Mouse (Mus musculus) kidney, postnatal 0 days (tissue): ENCODE data around the gene Spem1. TPM values are rescaled to one million over a fixed set of nuclear protein-coding genes. Genes with fewer than 3 reads are reported as not detected.
"Not testable (repeated sequence)": the region's sequence is repeated elsewhere in the genome, so short reads cannot be mapped to it uniquely, and the experiment has no call there.

Experiments
- ATAC-seq: fragments of 200-750 bp; cut with Nextera tagmentation; replicated peaks from 2 replicates; pipeline ENCODE4 v1.8.0; 2017; ENCODE audit warnings: low read depth, moderate number of reproducible peaks, moderate TSS enrichment, moderate library complexity; ENCODE audit not compliant: low FRiP score
- DNase-seq: peaks from one replicate; pipeline ENCODE4 v3.0.0-alpha.2; 2016; ENCODE audit warnings: low spot score
- H3K27ac ChIP-seq: fragments of 300-500 bp; sonication (generic); 2 replicates; pipeline ENCODE4 v1.5.1; 2014; ENCODE audit warnings: mild to moderate bottlenecking
- H3K27me3 ChIP-seq: fragments of 300-500 bp; sonication (generic); 2 replicates; pipeline ENCODE4 v1.6.1; 2014; ENCODE audit warnings: low read length, mixed read lengths; ENCODE audit not compliant: insufficient read depth
- H3K36me3 ChIP-seq: fragments of 300-500 bp; sonication (generic); 2 replicates; pipeline ENCODE4 v1.6.1; 2014; ENCODE audit warnings: low read length, mixed read lengths; ENCODE audit not compliant: insufficient read depth
- H3K4me1 ChIP-seq: fragments of 300-500 bp; sonication (generic); replicated peaks from 2 replicates; pipeline ENCODE4 v1.6.1; 2014; ENCODE audit warnings: antibody characterized with exemption, low read length, mixed read lengths; ENCODE audit not compliant: insufficient read depth
- H3K4me2 ChIP-seq: fragments of 300-500 bp; sonication (generic); 2 replicates; pipeline ENCODE4 v1.6.1; 2014; ENCODE audit warnings: mild to moderate bottlenecking, low read length, moderate library complexity, mixed read lengths
- H3K4me3 ChIP-seq: fragments of 300-500 bp; sonication (generic); replicated peaks from 2 replicates; pipeline ENCODE4 v1.5.1; 2014; ENCODE audit warnings: low read depth, low read length
- H3K9ac ChIP-seq: fragments of 300-500 bp; sonication (generic); 2 replicates; pipeline ENCODE4 v1.6.1; 2014; ENCODE audit warnings: low read depth, low read length
- H3K9me3 ChIP-seq: fragments of 300-500 bp; sonication (generic); replicated peaks from 2 replicates; pipeline ENCODE4 v1.6.1; 2016; ENCODE audit warnings: low read length, inconsistent platforms, mixed read lengths
- CTCF ChIP-seq: IDR thresholded peaks from 2 replicates; pipeline ENCODE4 v1.5.1; 2016; ENCODE audit warnings: antibody characterized with exemption, low read depth, mild to moderate bottlenecking, moderate library complexity
- WGBS: fragments of 180-500 bp; shearing (Covaris S2); extraction: QIAGEN DNeasy Blood & Tissue Kit; methylation state at CpG from one replicate; pipeline ENCODE4 v1.1.7; 2014; 5-methylcytosine and 5-hydroxymethylcytosine counted together
- polyA plus RNA-seq: library from polyadenylated mRNA; unstranded; fragments of >200 nt; fragmentation: Nextera tagmentation; extraction: Ambion mirVana; gene quantifications from 2 replicates; pipeline ENCODE4 v1.2.1, GENCODE M21; 2015

Spem1 gene
- polyA plus RNA-seq: not detected in 2 replicates

- no peak within 1 kb of the TSS for H3K9ac ChIP-seq
- ATAC-seq (no peak), DNase-seq (no peak)
- WGBS: 87% methylated on average over 3 of the region's 3 CpGs
- H3K4me2 ChIP-seq: no peak within 1 kb of the TSS
- H3K36me3 ChIP-seq: peaks cover 18% of the 10 kb centered on the region
- no peak for TF ChIP-seq CTCF
- H3K4me1 ChIP-seq: no peaks in the 10 kb centered on the region
- no peaks in the 10 kb centered on the region for H3K9me3 ChIP-seq
- H3K27ac ChIP-seq: no peak within 1 kb of the TSS
- H3K27me3 ChIP-seq: no peaks in the 10 kb centered on the region
- no peak within 1 kb of the TSS for H3K4me3 ChIP-seq
Measured at GRCm38 (mm10) chr11:69822080-69822479, at the start of gene Spem1. TSS of gene Spem1 (minus strand) at chr11:69822180.

- TF ChIP-seq CTCF: no peak
- Histone ChIP-seq H3K27me3 (no peaks in the 10 kb centered on the region), H3K36me3 (no peaks in the 10 kb centered on the region), H3K4me3 (no peak overlapping the region), H3K27ac (no peak overlapping the region), H3K4me1 (no peaks in the 10 kb centered on the region), H3K9me3 (no peaks in the 10 kb centered on the region), H3K4me2 (no peak overlapping the region), H3K9ac (no peak overlapping the region)
- WGBS: 91% methylated on average over 2 of the region's 2 CpGs
- DNase-seq (no peak), ATAC-seq (no peak)
Measured at GRCm38 (mm10) chr11:69870289-69871069, 48.5 kb upstream of the Spem1 start.

GRCm38 (mm10) chr11:69867335-69867734 is 45.4 kb upstream of the Spem1 start:
- Histone ChIP-seq H3K27ac (no peak overlapping the region), H3K9me3 (no peaks in the 10 kb centered on the region), H3K27me3 (no peaks in the 10 kb centered on the region), H3K9ac (no peak overlapping the region), H3K4me1 (no peaks in the 10 kb centered on the region), H3K4me2 (no peak overlapping the region), H3K36me3 (no peaks in the 10 kb centered on the region), H3K4me3 (no peak overlapping the region)
- WGBS: 75% methylated on average over 9 of the region's 9 CpGs
- TF ChIP-seq CTCF: no peak
- DNase-seq (no peak), ATAC-seq (no peak)

GRCm38 (mm10) chr11:69865561-69865960 is 43.6 kb upstream of the Spem1 start:
- WGBS: 79% methylated on average over 9 of the region's 9 CpGs
- ATAC-seq: no peak
- Histone ChIP-seq H3K27ac (no peak overlapping the region), H3K9ac (no peak overlapping the region), H3K36me3 (no peaks in the 10 kb centered on the region), H3K4me3 (no peak overlapping the region), H3K4me2 (no peak overlapping the region), H3K9me3 (no peaks in the 10 kb centered on the region), H3K27me3 (no peaks in the 10 kb centered on the region), H3K4me1 (no peaks in the 10 kb centered on the region)
- no peak for TF ChIP-seq CTCF
- no peak for DNase-seq

GRCm38 (mm10) chr11:69864138-69864860 is 42.3 kb upstream of the Spem1 start:
- Histone ChIP-seq H3K4me2 (no peak overlapping the region), H3K4me1 (no peaks in the 10 kb centered on the region), H3K9me3 (no peaks in the 10 kb centered on the region), H3K27me3 (no peaks in the 10 kb centered on the region), H3K36me3 (no peaks in the 10 kb centered on the region), H3K4me3 (no peak overlapping the region), H3K27ac (no peak overlapping the region), H3K9ac (no peak overlapping the region)
- no peak for ATAC-seq
- TF ChIP-seq CTCF: no peak
- 44% methylated on average over 8 of the region's 8 CpGs for WGBS
- DNase-seq: no peak

- H3K4me3 ChIP-seq, H3K27ac ChIP-seq, H3K4me2 ChIP-seq, H3K9me3 ChIP-seq, ATAC-seq, H3K4me1 ChIP-seq, H3K27me3 ChIP-seq, H3K9ac ChIP-seq, H3K36me3 ChIP-seq, DNase-seq: not testable (repeated sequence)
- WGBS: 53% methylated on average over 3 of the region's 3 CpGs
Measured at GRCm38 (mm10) chr11:69863729-69864128, 41.7 kb upstream of the Spem1 start.
